Mouse (Mus musculus): ENCODE measurements around the gene Prr36. TPM values are rescaled to one million over a fixed set of nuclear protein-coding genes. Genes with fewer than 3 reads are reported as not detected.

Prr36 gene
- polyA plus RNA-seq (2014; fragmentation: Nextera tagmentation; extraction: Ambion mirVana): 0.35 and 0.63 TPM in 2 replicates

DNA sequence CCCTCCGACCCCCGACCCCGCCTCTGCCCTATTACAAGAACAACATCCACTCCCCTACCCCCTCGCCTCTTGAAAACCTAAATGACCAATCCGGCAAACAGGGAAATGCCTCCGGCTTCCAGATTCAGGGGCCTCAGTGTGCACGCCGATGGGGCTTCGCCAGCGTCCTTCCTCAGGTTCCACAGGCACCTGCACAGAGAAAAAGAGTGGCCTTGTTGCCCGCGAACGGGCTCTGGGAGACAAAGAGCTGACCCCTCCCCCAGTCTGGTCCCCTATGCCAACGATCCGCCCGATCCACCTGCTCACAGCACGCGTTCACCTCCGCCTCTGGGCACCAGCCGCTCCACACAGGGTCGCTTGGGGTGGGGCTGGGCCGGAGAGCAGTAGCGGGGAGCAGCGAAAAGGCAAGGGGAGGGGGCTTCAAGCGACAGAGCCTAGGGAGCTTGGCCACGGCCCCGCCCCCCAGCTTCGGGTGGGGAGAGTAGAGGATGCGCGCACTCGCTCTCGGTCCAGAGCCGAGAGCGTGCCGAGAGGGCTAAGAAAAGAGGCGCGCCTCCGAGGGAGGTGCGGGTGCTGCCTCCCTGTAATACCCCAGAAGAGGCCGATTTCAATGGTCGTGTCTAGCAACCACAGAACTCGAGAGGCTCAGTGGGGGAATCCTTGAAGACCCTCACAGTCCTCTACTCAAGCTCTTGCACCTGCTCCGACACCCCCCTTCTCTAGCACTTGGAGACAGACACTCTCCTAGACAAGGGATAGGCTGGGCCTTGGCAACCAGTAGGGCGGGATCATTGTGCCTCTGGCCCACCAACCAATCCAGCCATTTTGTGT, at the start of gene Prr36:
TSS of gene Prr36 (minus strand) at position 669 of the 831 bp plus-strand sequence.
- WGBS (ENCODE audit: insufficient replicate concordance): 4% methylated on average over 44 of the region's 44 CpGs
- Histone ChIP-seq H3K9me3 (replicated peaks; ENCODE audit: control insufficient read depth, low read length) (no peaks in the 10 kb centered on the region), H3K36me3 (ENCODE audit: control insufficient read depth, insufficient read depth, low read length) (no peaks in the 10 kb centered on the region), H3K4me1 (ENCODE audit: control insufficient read depth, insufficient read depth, low read length) (peaks cover 9% of the 10 kb centered on the region; the same call in 1 of the 2 replicates), H3K27ac (ENCODE audit: low read depth, low read length) (no peak within 1 kb of the TSS), H3K27me3 (ENCODE audit: control insufficient read depth, insufficient read depth, low read length) (peaks cover 65% of the 10 kb centered on the region), H3K9ac (ENCODE audit: low read depth, low read length) (peak within 1 kb of the TSS; percentile 62), H3K4me2 (peak within 1 kb of the TSS; percentile 94), H3K4me3 (ENCODE audit: low read depth, low read length) (peak within 1 kb of the TSS; percentile 53)
- no peak for ATAC-seq (replicated peaks; ENCODE audit: insufficient number of reproducible peaks, low FRiP score, low TSS enrichment)

- H3K27me3 ChIP-seq (ENCODE audit: control insufficient read depth, insufficient read depth, low read length): no peaks in the 10 kb centered on the region
- H3K9ac ChIP-seq (ENCODE audit: low read depth, low read length): no peak overlapping the region
- H3K36me3 ChIP-seq (ENCODE audit: control insufficient read depth, insufficient read depth, low read length): peaks cover 44% of the 10 kb centered on the region
- no peak overlapping the region for H3K4me2 ChIP-seq
- H3K4me3 ChIP-seq (ENCODE audit: low read depth, low read length): no peak overlapping the region
- no peaks in the 10 kb centered on the region for H3K9me3 ChIP-seq (replicated peaks; ENCODE audit: control insufficient read depth, low read length)
- no peak for ATAC-seq (replicated peaks; ENCODE audit: insufficient number of reproducible peaks, low FRiP score, low TSS enrichment)
- WGBS (ENCODE audit: insufficient replicate concordance): 93% methylated on average over 15 of the region's 15 CpGs
- H3K4me1 ChIP-seq (ENCODE audit: control insufficient read depth, insufficient read depth, low read length): no peaks in the 10 kb centered on the region
- H3K27ac ChIP-seq (ENCODE audit: low read depth, low read length): no peak overlapping the region
Measured at GRCm38 (mm10) chr8:4265160-4265914, 48.1 kb upstream of the Prr36 start.

DNA sequence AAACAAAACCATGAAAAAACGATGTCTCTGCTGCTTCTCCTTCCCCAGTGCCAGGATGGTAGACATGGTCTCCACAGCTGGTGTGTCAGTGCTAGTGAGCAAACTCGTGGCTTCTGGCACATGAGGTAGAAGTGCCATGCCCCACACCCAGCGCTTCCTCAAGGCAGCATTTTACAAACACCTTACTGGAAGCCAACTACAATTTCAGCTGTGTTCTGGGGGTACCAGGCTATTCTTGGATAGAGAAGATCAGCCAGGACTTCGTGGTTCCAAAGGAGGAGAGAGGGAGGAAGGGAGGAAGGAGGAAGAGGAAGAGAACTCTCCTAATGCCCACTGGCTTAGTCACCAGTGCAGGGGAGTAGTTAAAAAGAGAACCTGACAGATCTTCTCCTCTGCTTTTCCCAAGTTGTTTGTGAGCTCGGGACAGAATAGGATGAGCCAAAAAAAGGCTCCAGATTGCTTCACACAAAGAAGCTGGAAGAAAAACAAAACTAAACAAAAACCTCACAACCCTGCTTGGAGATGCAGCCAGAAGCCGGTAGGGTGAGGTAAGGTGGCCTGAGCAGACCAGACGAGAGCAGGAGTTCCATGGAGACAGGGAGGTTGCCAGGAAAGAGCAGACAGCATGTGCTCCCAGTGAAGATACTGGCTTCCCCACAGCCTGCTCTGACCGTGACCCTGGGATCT, 46.0 kb upstream of the Prr36 start:
- no peak for ATAC-seq (replicated peaks; ENCODE audit: insufficient number of reproducible peaks, low FRiP score, low TSS enrichment)
- WGBS (ENCODE audit: insufficient replicate concordance): 86% methylated on average over 8 of the region's 8 CpGs
- Histone ChIP-seq H3K4me1 (ENCODE audit: control insufficient read depth, insufficient read depth, low read length) (peaks cover 7% of the 10 kb centered on the region; the same call in 1 of the 2 replicates), H3K4me2 (no peak overlapping the region), H3K36me3 (ENCODE audit: control insufficient read depth, insufficient read depth, low read length) (peaks cover 37% of the 10 kb centered on the region), H3K9me3 (replicated peaks; ENCODE audit: control insufficient read depth, low read length) (no peaks in the 10 kb centered on the region), H3K9ac (ENCODE audit: low read depth, low read length) (no peak overlapping the region), H3K27ac (ENCODE audit: low read depth, low read length) (no peak overlapping the region), H3K27me3 (ENCODE audit: control insufficient read depth, insufficient read depth, low read length) (no peaks in the 10 kb centered on the region), H3K4me3 (ENCODE audit: low read depth, low read length) (no peak overlapping the region)

GRCm38 (mm10) chr8:4259805-4260170, 42.5 kb upstream of the Prr36 start:
- Histone ChIP-seq H3K36me3 (ENCODE audit: control insufficient read depth, insufficient read depth, low read length) (peaks cover 11% of the 10 kb centered on the region; the same call in 1 of the 2 replicates), H3K4me3 (ENCODE audit: low read depth, low read length) (no peak overlapping the region), H3K27ac (ENCODE audit: low read depth, low read length) (peak overlapping the region; percentile 72; the same call in 1 of the 2 replicates), H3K9ac (ENCODE audit: low read depth, low read length) (no peak overlapping the region), H3K4me1 (ENCODE audit: control insufficient read depth, insufficient read depth, low read length) (peaks cover 10% of the 10 kb centered on the region; the same call in 1 of the 2 replicates), H3K27me3 (ENCODE audit: control insufficient read depth, insufficient read depth, low read length) (no peaks in the 10 kb centered on the region), H3K9me3 (replicated peaks; ENCODE audit: control insufficient read depth, low read length) (no peaks in the 10 kb centered on the region), H3K4me2 (peak overlapping the region; percentile 92)
- WGBS (ENCODE audit: insufficient replicate concordance): 92% methylated on average over 4 of the region's 4 CpGs
- ATAC-seq (replicated peaks; ENCODE audit: insufficient number of reproducible peaks, low FRiP score, low TSS enrichment): no peak

DNA sequence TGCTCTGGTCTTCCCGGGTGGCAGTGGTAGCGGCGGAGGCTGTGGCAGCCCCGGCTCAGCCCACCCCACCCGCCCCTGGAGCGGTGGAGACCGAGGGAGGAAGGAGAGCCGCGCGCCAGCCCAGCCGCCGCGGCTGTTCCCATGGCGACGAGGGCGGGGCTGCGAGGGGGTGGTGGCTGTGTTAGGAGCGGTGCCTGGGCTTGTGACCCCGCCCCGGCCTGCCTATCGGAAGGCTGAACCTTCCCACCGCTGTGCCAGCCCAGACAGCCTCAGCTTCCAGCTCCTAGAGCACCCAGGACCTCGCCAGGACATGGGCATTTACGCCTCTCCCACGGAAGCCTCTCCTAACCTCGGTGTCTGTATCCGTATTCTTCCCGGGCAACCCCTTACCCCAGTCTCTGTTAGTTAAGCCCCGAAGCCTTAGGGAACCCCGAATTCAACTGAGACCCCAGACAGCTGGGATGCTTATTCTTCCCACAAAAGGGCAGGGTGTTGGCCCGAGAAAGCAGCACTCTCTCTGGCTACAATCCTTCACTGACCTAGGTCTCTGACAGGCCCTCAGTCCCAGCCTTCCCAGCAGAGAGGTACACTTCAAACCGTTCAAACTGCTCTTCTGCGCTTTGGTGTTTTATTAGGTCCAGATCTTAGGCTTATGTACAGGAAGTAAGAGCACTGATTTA, 42.0 kb upstream of the Prr36 start, which contains the start of gene Ctxn1:
TSS of gene Ctxn1 (minus strand) at position 150 of the 680 bp plus-strand sequence.
- WGBS (ENCODE audit: insufficient replicate concordance): 5% methylated on average over 33 of the region's 33 CpGs
- Histone ChIP-seq H3K4me2 (peak within 1 kb of the TSS; percentile 92), H3K27me3 (ENCODE audit: control insufficient read depth, insufficient read depth, low read length) (no peaks in the 10 kb centered on the region), H3K4me1 (ENCODE audit: control insufficient read depth, insufficient read depth, low read length) (peaks cover 10% of the 10 kb centered on the region; the same call in 1 of the 2 replicates), H3K36me3 (ENCODE audit: control insufficient read depth, insufficient read depth, low read length) (peaks cover 11% of the 10 kb centered on the region; the same call in 1 of the 2 replicates), H3K9ac (ENCODE audit: low read depth, low read length) (peak within 1 kb of the TSS; percentile 88), H3K4me3 (ENCODE audit: low read depth, low read length) (peak within 1 kb of the TSS; percentile 72), H3K9me3 (replicated peaks; ENCODE audit: control insufficient read depth, low read length) (no peaks in the 10 kb centered on the region), H3K27ac (ENCODE audit: low read depth, low read length) (peak within 1 kb of the TSS; percentile 72)
- peak; percentile 92 for ATAC-seq (replicated peaks; ENCODE audit: insufficient number of reproducible peaks, low FRiP score, low TSS enrichment)

DNA sequence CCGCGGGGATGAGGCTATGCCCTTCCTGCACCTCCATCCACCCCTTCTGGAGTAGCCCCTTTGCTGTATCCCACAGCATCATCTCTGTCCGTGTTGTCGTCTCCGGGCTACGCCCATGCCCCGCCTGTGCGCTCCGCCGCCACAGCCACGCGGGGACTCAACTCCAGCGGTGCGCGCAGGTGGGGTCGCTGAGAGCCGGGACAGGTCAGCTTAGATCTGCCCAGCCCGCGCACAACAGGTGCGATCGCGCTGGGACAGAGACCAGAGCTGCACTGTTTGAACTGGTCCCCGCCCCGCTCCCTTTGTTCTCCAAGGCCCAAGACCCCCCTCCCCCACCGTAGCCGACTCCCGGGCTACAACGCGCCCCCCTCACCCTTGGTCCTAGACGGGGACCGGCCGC, 41.4 kb upstream of the Prr36 start:
- peaks cover 11% of the 10 kb centered on the region; the same call in 1 of the 2 replicates for H3K36me3 ChIP-seq (ENCODE audit: control insufficient read depth, insufficient read depth, low read length)
- peak overlapping the region; percentile 92 for H3K4me2 ChIP-seq
- H3K9me3 ChIP-seq (replicated peaks; ENCODE audit: control insufficient read depth, low read length): no peaks in the 10 kb centered on the region
- H3K9ac ChIP-seq (ENCODE audit: low read depth, low read length): peak overlapping the region; percentile 88
- H3K27me3 ChIP-seq (ENCODE audit: control insufficient read depth, insufficient read depth, low read length): no peaks in the 10 kb centered on the region
- 0% methylated on average over 32 of the region's 32 CpGs for WGBS (ENCODE audit: insufficient replicate concordance)
- H3K4me3 ChIP-seq (ENCODE audit: low read depth, low read length): peak overlapping the region; percentile 72
- peak; percentile 66 for ATAC-seq (replicated peaks; ENCODE audit: insufficient number of reproducible peaks, low FRiP score, low TSS enrichment)
- H3K4me1 ChIP-seq (ENCODE audit: control insufficient read depth, insufficient read depth, low read length): peaks cover 16% of the 10 kb centered on the region
- peak overlapping the region; percentile 72 for H3K27ac ChIP-seq (ENCODE audit: low read depth, low read length)

GRCm38 (mm10) chr8:4258233-4258632, 41.0 kb upstream of the Prr36 start:
- Histone ChIP-seq H3K27me3 (ENCODE audit: control insufficient read depth, insufficient read depth, low read length) (no peaks in the 10 kb centered on the region), H3K9ac (ENCODE audit: low read depth, low read length) (peak overlapping the region; percentile 88), H3K9me3 (replicated peaks; ENCODE audit: control insufficient read depth, low read length) (no peaks in the 10 kb centered on the region), H3K4me2 (peak overlapping the region; percentile 92), H3K36me3 (ENCODE audit: control insufficient read depth, insufficient read depth, low read length) (peaks cover 11% of the 10 kb centered on the region; the same call in 1 of the 2 replicates), H3K27ac (ENCODE audit: low read depth, low read length) (peak overlapping the region; percentile 72), H3K4me1 (ENCODE audit: control insufficient read depth, insufficient read depth, low read length) (peaks cover 18% of the 10 kb centered on the region), H3K4me3 (ENCODE audit: low read depth, low read length) (peak overlapping the region; percentile 72)
- 3% methylated on average over 35 of the region's 35 CpGs for WGBS (ENCODE audit: insufficient replicate concordance)
- peak; percentile 65 for ATAC-seq (replicated peaks; ENCODE audit: insufficient number of reproducible peaks, low FRiP score, low TSS enrichment)

All from heart, embryonic 11.5 days (tissue).